Mouse (Mus musculus): Measurements from ENCODE around the gene Prdm9. TPM values are rescaled to one million over a fixed set of nuclear protein-coding genes. Genes with fewer than 3 reads are reported as not detected.
A peak's percentile ranks its signal among the peaks of the same experiment; 100 is the strongest.
"Not testable (repeated sequence)": the region's sequence is repeated elsewhere in the genome, so short reads cannot be mapped to it uniquely, and the experiment has no call there.

Prdm9 gene
- 2.8 and 2.9 TPM in 2 replicates for polyA plus RNA-seq (2012; rRNA removed)

- peak; percentile 99 to 100 for DNase-seq (ENCODE audit: extremely low spot score in 1 of 2, low spot score in 1 of 2)
These were observed at the start of gene Prdm9 for GRCm38 (mm10) chr17:15564014-15564927. Gene Prdm9, minus strand, starts transcription at chr17:15564354.

- no peak for DNase-seq (ENCODE audit: extremely low spot score in 1 of 2, low spot score in 1 of 2)
These were observed 35.3 kb upstream of the Prdm9 start for GRCm38 (mm10) chr17:15599496-15599895.

- no peak for DNase-seq (ENCODE audit: extremely low spot score in 1 of 2, low spot score in 1 of 2)
These were observed 27.2 kb upstream of the Prdm9 start for GRCm38 (mm10) chr17:15591216-15591881.

- DNase-seq (ENCODE audit: extremely low spot score in 1 of 2, low spot score in 1 of 2) = no peak
These were observed 24.0 kb upstream of the Prdm9 start for GRCm38 (mm10) chr17:15588116-15588515.

GRCm38 (mm10) chr17:15585691-15586090 is 21.5 kb upstream of the Prdm9 start:
- peak in 1 of 2 experiments; percentile 20 for DNase-seq (ENCODE audit: extremely low spot score in 1 of 2, low spot score in 1 of 2)

- no peak for DNase-seq (ENCODE audit: extremely low spot score in 1 of 2, low spot score in 1 of 2)
These were observed 18.9 kb upstream of the Prdm9 start for GRCm38 (mm10) chr17:15583071-15583470.

- DNase-seq (ENCODE audit: extremely low spot score in 1 of 2, low spot score in 1 of 2) = no peak
These were observed 15.9 kb upstream of the Prdm9 start for GRCm38 (mm10) chr17:15580072-15580447.

- no peak for DNase-seq (ENCODE audit: extremely low spot score in 1 of 2, low spot score in 1 of 2)
These were observed 15.4 kb upstream of the Prdm9 start for GRCm38 (mm10) chr17:15579410-15580071.

- DNase-seq (ENCODE audit: extremely low spot score in 1 of 2, low spot score in 1 of 2) = peak in 1 of 2 experiments; percentile 21
These were observed 13.1 kb upstream of the Prdm9 start for GRCm38 (mm10) chr17:15577291-15577694.

GRCm38 (mm10) chr17:15575056-15575455 is 10.9 kb upstream of the Prdm9 start:
- DNase-seq (ENCODE audit: extremely low spot score in 1 of 2, low spot score in 1 of 2) = no peak

GRCm38 (mm10) chr17:15566908-15567307 is 2.8 kb upstream of the Prdm9 start:
- DNase-seq (ENCODE audit: extremely low spot score in 1 of 2, low spot score in 1 of 2) = no peak

GRCm38 (mm10) chr17:15564928-15565300 is 760 bp upstream of the Prdm9 start:
- peak in 1 of 2 experiments; percentile 34 for DNase-seq (ENCODE audit: extremely low spot score in 1 of 2, low spot score in 1 of 2)

GRCm38 (mm10) chr17:15559946-15560345 is 4.2 kb downstream of the Prdm9 start:
- no peak for DNase-seq (ENCODE audit: extremely low spot score in 1 of 2, low spot score in 1 of 2)

- DNase-seq (ENCODE audit: extremely low spot score in 1 of 2, low spot score in 1 of 2) = no peak
These were observed 14.4 kb downstream of the Prdm9 start for GRCm38 (mm10) chr17:15549713-15550112.

GRCm38 (mm10) chr17:15546440-15546839 is 17.7 kb downstream of the Prdm9 start:
- DNase-seq (ENCODE audit: extremely low spot score in 1 of 2, low spot score in 1 of 2) = no peak

- DNase-seq (ENCODE audit: extremely low spot score in 1 of 2, low spot score in 1 of 2) = not testable (repeated sequence)
These were observed 20.3 kb downstream of the Prdm9 start for GRCm38 (mm10) chr17:15543868-15544267.

- DNase-seq (ENCODE audit: extremely low spot score in 1 of 2, low spot score in 1 of 2) = no peak
These were observed 23.8 kb downstream of the Prdm9 start for GRCm38 (mm10) chr17:15540309-15540708.

GRCm38 (mm10) chr17:15536457-15536904 is 27.7 kb downstream of the Prdm9 start:
- DNase-seq (ENCODE audit: extremely low spot score in 1 of 2, low spot score in 1 of 2) = no peak

- DNase-seq (ENCODE audit: extremely low spot score in 1 of 2, low spot score in 1 of 2) = no peak
These were observed 28.2 kb downstream of the Prdm9 start for GRCm38 (mm10) chr17:15535943-15536342.

- DNase-seq (ENCODE audit: extremely low spot score in 1 of 2, low spot score in 1 of 2) = peak; percentile 70 to 83
These were observed 28.9 kb downstream of the Prdm9 start for GRCm38 (mm10) chr17:15535162-15535800.

- peak; percentile 45 to 72 for DNase-seq (ENCODE audit: extremely low spot score in 1 of 2, low spot score in 1 of 2)
These were observed 34.0 kb downstream of the Prdm9 start for GRCm38 (mm10) chr17:15530141-15530540.

All from frontal cortex, adult 2 months (tissue).